Mouse (Mus musculus): ENCODE data around the gene Slc2a4. TPM values are rescaled to one million over a fixed set of nuclear protein-coding genes. Genes with fewer than 3 reads are reported as not detected.
"Not testable (repeated sequence)": the region's sequence is repeated elsewhere in the genome, so short reads cannot be mapped to it uniquely, and the experiment has no call there.

Slc2a4 gene
- polyA plus RNA-seq, 1 experiment from 2014 or later = 11.0 TPM

GRCm38 (mm10) chr11:69935137-69935879, 12.7 kb downstream of the Slc2a4 start, which contains the start of gene Ybx2:
Gene Ybx2 (plus strand): TSS chr11:69935796.
- Histone ChIP-seq H3K27me3 (ENCODE audit: insufficient read depth, poor library complexity, severe bottlenecking) (peaks cover 65% of the 10 kb centered on the region), H3K4me1 (replicated peaks) (peaks cover 41% of the 10 kb centered on the region), H3K27ac (peak within 1 kb of the TSS; percentile 86)

GRCm38 (mm10) chr11:69934681-69935080, 13.3 kb downstream of the Slc2a4 start:
- WGBS = 23% methylated on average over 6 of the region's 6 CpGs
- Histone ChIP-seq H3K4me3 (peak overlapping the region; percentile 66), H3K4me1 (replicated peaks) (peaks cover 41% of the 10 kb centered on the region), H3K9me3 (no peaks in the 10 kb centered on the region), H3K27me3 (ENCODE audit: insufficient read depth, poor library complexity, severe bottlenecking) (peaks cover 60% of the 10 kb centered on the region), H3K27ac (no peak overlapping the region), H3K36me3 (no peaks in the 10 kb centered on the region)
- no peak for DNase-seq (ENCODE audit: low spot score)

More at GRCm38 (mm10) chr11:69935137-69935879, 12.7 kb downstream of the Slc2a4 start, which contains the start of gene Ybx2:
- H3K4me3 ChIP-seq = peak within 1 kb of the TSS; percentile 66
- WGBS = 2% methylated on average over 61 of the region's 62 CpGs
- DNase-seq (ENCODE audit: low spot score) = peak; percentile 90
- H3K9me3 ChIP-seq = no peaks in the 10 kb centered on the region
- H3K36me3 ChIP-seq = no peaks in the 10 kb centered on the region

GRCm38 (mm10) chr11:69934169-69934568, 13.8 kb downstream of the Slc2a4 start:
- peaks cover 41% of the 10 kb centered on the region for H3K4me1 ChIP-seq (replicated peaks)
- peak overlapping the region; percentile 66 for H3K4me3 ChIP-seq
- H3K27ac ChIP-seq = no peak overlapping the region
- no peaks in the 10 kb centered on the region for H3K36me3 ChIP-seq
- H3K27me3 ChIP-seq (ENCODE audit: insufficient read depth, poor library complexity, severe bottlenecking) = peaks cover 55% of the 10 kb centered on the region
- WGBS = 3% methylated on average over 18 of the region's 18 CpGs
- no peaks in the 10 kb centered on the region for H3K9me3 ChIP-seq
- peak; percentile 94 for DNase-seq (ENCODE audit: low spot score)

- no peak for DNase-seq (ENCODE audit: low spot score)
- H3K27ac ChIP-seq = no peak overlapping the region
- peaks cover 43% of the 10 kb centered on the region for H3K27me3 ChIP-seq (ENCODE audit: insufficient read depth, poor library complexity, severe bottlenecking)
- peaks cover 39% of the 10 kb centered on the region for H3K4me1 ChIP-seq (replicated peaks)
- H3K36me3 ChIP-seq = no peaks in the 10 kb centered on the region
- H3K4me3 ChIP-seq = no peak overlapping the region
- WGBS = 76% methylated on average over 4 of the region's 4 CpGs
- H3K9me3 ChIP-seq = no peaks in the 10 kb centered on the region
Measured at GRCm38 (mm10) chr11:69933066-69933465, 14.9 kb downstream of the Slc2a4 start.

- H3K9me3 ChIP-seq = no peaks in the 10 kb centered on the region
- H3K4me3 ChIP-seq = no peak overlapping the region
- DNase-seq (ENCODE audit: low spot score) = no peak
- peaks cover 35% of the 10 kb centered on the region for H3K27me3 ChIP-seq (ENCODE audit: insufficient read depth, poor library complexity, severe bottlenecking)
- no peak overlapping the region for H3K27ac ChIP-seq
- H3K36me3 ChIP-seq = no peaks in the 10 kb centered on the region
- 41% methylated on average over 3 of the region's 3 CpGs for WGBS
- peaks cover 33% of the 10 kb centered on the region for H3K4me1 ChIP-seq (replicated peaks)
Measured at GRCm38 (mm10) chr11:69932254-69932653, 15.7 kb downstream of the Slc2a4 start.

- Histone ChIP-seq H3K4me1 (replicated peaks) (peaks cover 29% of the 10 kb centered on the region), H3K9me3 (no peaks in the 10 kb centered on the region), H3K27ac (no peak overlapping the region), H3K36me3 (no peaks in the 10 kb centered on the region), H3K27me3 (ENCODE audit: insufficient read depth, poor library complexity, severe bottlenecking) (peaks cover 30% of the 10 kb centered on the region), H3K4me3 (no peak overlapping the region)
- no peak for DNase-seq (ENCODE audit: low spot score)
- 77% methylated on average over 8 of the region's 8 CpGs for WGBS
Measured at GRCm38 (mm10) chr11:69931769-69932168, 16.2 kb downstream of the Slc2a4 start.

GRCm38 (mm10) chr11:69930967-69931537, 16.9 kb downstream of the Slc2a4 start:
- 84% methylated on average over 3 of the region's 3 CpGs for WGBS
- DNase-seq (ENCODE audit: low spot score) = no peak
- peaks cover 23% of the 10 kb centered on the region for H3K27me3 ChIP-seq (ENCODE audit: insufficient read depth, poor library complexity, severe bottlenecking)

GRCm38 (mm10) chr11:69930176-69930575, 17.8 kb downstream of the Slc2a4 start:
- DNase-seq (ENCODE audit: low spot score); H3K4me3 ChIP-seq; H3K36me3 ChIP-seq; H3K9me3 ChIP-seq; H3K27ac ChIP-seq: not testable (repeated sequence)
- 88% methylated on average over 8 of the region's 8 CpGs for WGBS
- Histone ChIP-seq H3K27me3 (ENCODE audit: insufficient read depth, poor library complexity, severe bottlenecking) (peaks cover 15% of the 10 kb centered on the region), H3K4me1 (replicated peaks) (peaks cover 13% of the 10 kb centered on the region)

More at GRCm38 (mm10) chr11:69930967-69931537, 16.9 kb downstream of the Slc2a4 start:
- H3K36me3 ChIP-seq = no peaks in the 10 kb centered on the region
- no peak overlapping the region for H3K27ac ChIP-seq
- H3K4me3 ChIP-seq = no peak overlapping the region
- H3K9me3 ChIP-seq = no peaks in the 10 kb centered on the region
- H3K4me1 ChIP-seq (replicated peaks) = peaks cover 22% of the 10 kb centered on the region

GRCm38 (mm10) chr11:69929712-69930111, 18.3 kb downstream of the Slc2a4 start:
- WGBS = 88% methylated on average over 4 of the region's 4 CpGs
- Histone ChIP-seq H3K27ac (no peak overlapping the region), H3K4me3 (no peak overlapping the region), H3K4me1 (replicated peaks) (peaks cover 9% of the 10 kb centered on the region; the same call in 1 of the 2 replicates), H3K27me3 (ENCODE audit: insufficient read depth, poor library complexity, severe bottlenecking) (peaks cover 10% of the 10 kb centered on the region; the same call in 1 of the 2 replicates), H3K9me3 (no peaks in the 10 kb centered on the region), H3K36me3 (no peaks in the 10 kb centered on the region)
- DNase-seq (ENCODE audit: low spot score) = no peak

- H3K36me3 ChIP-seq = no peaks in the 10 kb centered on the region
- H3K9me3 ChIP-seq = no peaks in the 10 kb centered on the region
- 95% methylated on average over 2 of the region's 2 CpGs for WGBS
Measured at GRCm38 (mm10) chr11:69927501-69927900, 20.5 kb downstream of the Slc2a4 start.

GRCm38 (mm10) chr11:69922796-69923195, 25.2 kb downstream of the Slc2a4 start:
- DNase-seq (ENCODE audit: low spot score) = no peak
- Histone ChIP-seq H3K27ac (peak overlapping the region; percentile 98), H3K4me1 (replicated peaks) (peaks cover 25% of the 10 kb centered on the region), H3K4me3 (peak overlapping the region; percentile 91), H3K27me3 (ENCODE audit: insufficient read depth, poor library complexity, severe bottlenecking) (no peaks in the 10 kb centered on the region), H3K36me3 (peaks cover 20% of the 10 kb centered on the region), H3K9me3 (no peaks in the 10 kb centered on the region)
- 72% methylated on average over 3 of the region's 3 CpGs for WGBS

More at GRCm38 (mm10) chr11:69927501-69927900, 20.5 kb downstream of the Slc2a4 start:
- Histone ChIP-seq H3K4me3 (no peak overlapping the region), H3K27ac (no peak overlapping the region), H3K27me3 (ENCODE audit: insufficient read depth, poor library complexity, severe bottlenecking) (no peaks in the 10 kb centered on the region), H3K4me1 (replicated peaks) (peaks cover 6% of the 10 kb centered on the region)
- DNase-seq (ENCODE audit: low spot score) = no peak

- Histone ChIP-seq H3K4me1 (replicated peaks) (peaks cover 31% of the 10 kb centered on the region), H3K27ac (peak overlapping the region; percentile 98), H3K4me3 (peak overlapping the region; percentile 91), H3K27me3 (ENCODE audit: insufficient read depth, poor library complexity, severe bottlenecking) (no peaks in the 10 kb centered on the region), H3K9me3 (no peaks in the 10 kb centered on the region), H3K36me3 (peaks cover 26% of the 10 kb centered on the region)
- 5% methylated on average over 12 of the region's 12 CpGs for WGBS
- DNase-seq (ENCODE audit: low spot score) = no peak
Measured at GRCm38 (mm10) chr11:69922012-69922756, 25.8 kb downstream of the Slc2a4 start.
